Mouse (Mus musculus) liver, embryonic 14.5 days (tissue): ENCODE data around the gene Sec22a.

Experiments used
- CTCF ChIP-seq: IDR thresholded peaks from 2 replicates; pipeline ENCODE4 v1.5.1; 2016; ENCODE audit warnings: antibody characterized with exemption, low read depth, control low read depth
- EP300 ChIP-seq: IDR thresholded peaks from 2 replicates; pipeline ENCODE4 v1.6.1; 2016; ENCODE audit warnings: antibody characterized with exemption, low read depth

DNA sequence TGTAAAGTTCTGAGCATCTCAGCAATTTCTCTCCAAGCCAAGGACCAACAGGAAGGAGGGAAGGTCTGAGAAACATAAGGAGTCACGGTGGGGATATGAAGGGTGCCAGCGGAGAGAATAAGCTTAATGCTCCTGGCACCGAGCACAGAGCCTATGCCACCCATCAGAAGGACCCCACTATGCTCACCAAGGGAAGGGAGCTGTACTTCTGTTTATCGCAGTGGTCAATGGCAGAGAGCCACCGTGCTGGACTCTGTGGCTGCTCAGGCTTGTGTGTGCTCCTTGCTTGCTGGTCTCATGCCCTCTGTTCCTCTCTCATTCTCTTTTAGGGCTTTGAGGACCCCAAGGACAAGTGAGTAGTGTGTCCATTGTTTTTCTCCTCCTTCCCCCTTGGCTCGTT, 85.6 kb downstream of the Sec22a start:
- TF ChIP-seq CTCF, result no peak
- no peak for TF ChIP-seq EP300
